Mouse (Mus musculus) intestine, embryonic 15.5 days (tissue): ENCODE measurements around the gene Cts8. TPM values are rescaled to one million over a fixed set of nuclear protein-coding genes. Genes with fewer than 3 reads are reported as not detected.

ENCODE experiments used
- ATAC-seq: fragments of 200-750 bp; cut with Nextera tagmentation; 2 replicates; pipeline ENCODE4 v1.8.0; 2017; ENCODE audit warnings: moderate TSS enrichment, moderate library complexity
- H3K27ac ChIP-seq: fragments of 300-500 bp; sonication (generic); 2 replicates; pipeline ENCODE4 v1.5.1; 2015; ENCODE audit warnings: mild to moderate bottlenecking, inconsistent platforms
- H3K27me3 ChIP-seq: fragments of 300-500 bp; sonication (generic); replicated peaks from 2 replicates; pipeline ENCODE4 v1.6.1; 2015; ENCODE audit warnings: inconsistent platforms
- H3K36me3 ChIP-seq: fragments of 300-500 bp; sonication (generic); 2 replicates; pipeline ENCODE4 v1.6.1; 2015; ENCODE audit warnings: inconsistent platforms
- H3K4me1 ChIP-seq: fragments of 300-500 bp; sonication (generic); replicated peaks from 2 replicates; pipeline ENCODE4 v1.6.1; 2015; ENCODE audit warnings: inconsistent platforms
- H3K4me2 ChIP-seq: fragments of 300-500 bp; sonication (generic); replicated peaks from 2 replicates; pipeline ENCODE4 v1.6.1; 2015; ENCODE audit warnings: mild to moderate bottlenecking, inconsistent platforms
- H3K4me3 ChIP-seq: fragments of 300-500 bp; sonication (generic); replicated peaks from 2 replicates; pipeline ENCODE4 v1.5.1; 2015; ENCODE audit warnings: inconsistent platforms
- H3K9ac ChIP-seq: fragments of 300-500 bp; sonication (generic); 2 replicates; pipeline ENCODE4 v1.6.1; 2015; ENCODE audit warnings: inconsistent platforms
- H3K9me3 ChIP-seq: fragments of 300-500 bp; sonication (generic); 2 replicates; pipeline ENCODE4 v1.6.1; 2016; ENCODE audit warnings: inconsistent platforms
- WGBS: fragments of 180-500 bp; shearing (Covaris S2); methylation state at CpG from one replicate; pipeline ENCODE4 v1.1.7; 2015; 5-methylcytosine and 5-hydroxymethylcytosine counted together
- polyA plus RNA-seq: library from polyadenylated mRNA; unstranded; fragments of >200 nt; fragmentation: Nextera tagmentation; extraction: Ambion mirVana; gene quantifications from 2 replicates; pipeline ENCODE4 v1.2.1, GENCODE M21; 2015

Cts8 gene
- not detected in 2 replicates for polyA plus RNA-seq

DNA sequence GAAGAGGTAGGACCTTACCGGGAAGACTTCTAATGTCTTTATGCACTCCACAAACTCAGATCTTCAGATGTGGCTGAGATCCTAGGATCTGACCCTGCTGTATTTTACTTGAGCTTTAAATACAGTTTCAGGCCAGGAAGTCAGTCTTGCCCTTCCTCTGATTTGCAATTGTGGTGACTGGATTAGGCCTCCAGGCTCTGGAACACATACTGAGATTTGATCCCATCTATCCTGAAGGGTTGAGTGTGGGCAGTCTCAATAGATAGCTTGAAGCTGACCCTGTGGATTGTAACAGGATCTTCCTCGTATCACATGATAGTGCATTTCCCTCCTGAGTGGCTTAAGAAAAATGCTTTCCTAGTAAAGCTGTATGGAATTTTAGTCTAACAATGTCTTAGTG, at the start of gene Cts8:
TSS of gene Cts8 (minus strand) at position 101 of the 400 bp plus-strand sequence.
- Histone ChIP-seq H3K4me3 (no peak within 1 kb of the TSS), H3K27ac (no peak within 1 kb of the TSS), H3K27me3 (no peaks in the 10 kb centered on the region), H3K36me3 (no peaks in the 10 kb centered on the region), H3K9me3 (no peaks in the 10 kb centered on the region), H3K4me1 (no peaks in the 10 kb centered on the region), H3K9ac (no peak within 1 kb of the TSS), H3K4me2 (no peak within 1 kb of the TSS)
- no peak for ATAC-seq
- 86% methylated on average over 2 of the region's 2 CpGs for WGBS

DNA sequence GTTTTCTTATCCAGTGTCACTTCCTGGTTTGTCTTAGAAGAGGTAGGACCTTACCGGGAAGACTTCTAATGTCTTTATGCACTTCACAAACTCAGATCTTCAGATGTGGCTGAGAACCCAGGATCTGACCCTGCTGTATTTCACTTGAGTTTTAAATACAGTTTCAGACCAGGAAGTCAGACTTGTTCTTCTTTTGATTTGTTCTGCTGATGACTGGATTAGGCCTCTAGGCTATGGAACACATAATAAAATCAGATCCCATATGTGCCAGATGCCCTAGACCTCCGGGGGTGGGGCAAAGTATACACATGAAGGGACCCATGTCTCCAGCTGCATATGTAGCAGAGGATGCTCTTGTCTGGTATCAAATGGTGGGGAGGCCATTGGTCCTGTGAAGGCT, 33.6 kb upstream of the Cts8 start, which contains the start of gene Gm49398:
TSS of gene Gm49398 (minus strand) at position 101 of the 400 bp plus-strand sequence.
- Histone ChIP-seq H3K9ac (no peak within 1 kb of the TSS), H3K36me3 (no peaks in the 10 kb centered on the region), H3K27me3 (no peaks in the 10 kb centered on the region), H3K4me3 (no peak within 1 kb of the TSS), H3K4me1 (no peaks in the 10 kb centered on the region), H3K9me3 (no peaks in the 10 kb centered on the region), H3K4me2 (no peak within 1 kb of the TSS), H3K27ac (no peak within 1 kb of the TSS)
- WGBS, result 80% methylated on average over 2 of the region's 2 CpGs
- ATAC-seq, result no peak

DNA sequence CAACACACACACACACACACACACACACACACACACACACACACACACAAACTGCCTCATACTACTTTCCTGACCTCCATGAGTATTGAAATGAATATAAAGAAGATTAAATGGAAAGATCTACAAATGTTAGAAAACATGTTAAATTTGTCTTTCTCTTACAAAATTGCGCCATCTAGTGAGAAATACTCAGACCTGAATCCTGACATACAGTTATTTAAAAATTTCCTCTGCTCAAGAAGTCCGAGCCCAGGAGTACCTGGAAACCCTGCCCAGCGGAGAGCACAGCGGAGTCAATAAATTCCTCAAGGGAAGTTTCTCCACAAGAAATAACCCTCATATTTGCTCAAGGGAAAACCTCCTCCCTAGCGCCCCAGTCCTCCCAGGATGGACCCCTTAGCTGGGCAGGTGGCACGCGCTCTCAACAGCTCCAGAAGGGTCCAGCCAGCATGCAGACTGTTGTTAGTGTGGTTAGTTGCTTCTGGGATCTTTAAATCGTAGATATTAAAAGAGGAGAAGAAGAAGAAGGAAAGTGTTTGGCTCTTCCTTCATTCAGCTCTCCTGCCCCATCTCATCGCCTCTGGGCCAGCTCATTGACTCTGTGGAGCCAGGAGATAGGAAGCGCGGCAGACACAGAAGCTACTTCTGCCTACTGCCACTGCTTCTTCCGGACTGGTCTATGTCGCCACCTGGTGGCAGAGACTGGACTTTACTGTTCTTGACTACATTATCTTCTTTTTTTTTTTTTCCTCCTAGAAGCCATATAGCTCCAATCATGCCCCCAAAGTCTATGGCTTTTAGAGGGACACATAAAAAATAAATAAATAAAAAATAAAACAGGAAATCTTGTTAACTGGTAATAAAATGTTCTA, 13.8 kb downstream of the Cts8 start:
- 60% methylated on average over 13 of the region's 13 CpGs for WGBS
- Histone ChIP-seq H3K27me3 (no peaks in the 10 kb centered on the region), H3K36me3 (no peaks in the 10 kb centered on the region), H3K4me3 (no peak overlapping the region), H3K27ac (no peak overlapping the region), H3K4me1 (no peaks in the 10 kb centered on the region), H3K4me2 (no peak overlapping the region), H3K9ac (no peak overlapping the region), H3K9me3 (no peaks in the 10 kb centered on the region)
- ATAC-seq, result no peak

DNA sequence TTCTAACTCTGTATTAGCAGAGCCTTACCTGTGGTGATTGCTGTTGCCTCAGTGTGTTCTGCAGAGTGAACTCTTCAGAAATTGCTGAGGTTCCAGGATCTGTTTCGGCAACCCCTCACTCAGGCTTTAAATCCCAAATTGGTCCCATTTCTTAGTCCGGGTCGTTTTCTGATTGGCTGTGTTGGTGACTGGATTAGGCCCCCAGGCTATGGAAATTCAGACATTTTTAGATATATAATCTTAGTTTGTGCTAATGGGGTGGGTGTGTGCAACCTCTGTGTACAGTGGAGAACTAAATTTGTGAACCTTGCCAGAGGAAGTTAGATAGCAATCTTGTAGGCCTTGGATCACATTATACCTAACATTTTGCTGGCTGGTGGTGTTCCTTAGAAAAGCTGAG, 51.8 kb downstream of the Cts8 start, which contains the start of gene Cts6:
TSS of gene Cts6 (minus strand) at position 101 of the 400 bp plus-strand sequence.
- Histone ChIP-seq H3K9me3 (no peaks in the 10 kb centered on the region), H3K36me3 (no peaks in the 10 kb centered on the region), H3K27ac (no peak within 1 kb of the TSS), H3K9ac (no peak within 1 kb of the TSS), H3K4me1 (no peaks in the 10 kb centered on the region), H3K27me3 (no peaks in the 10 kb centered on the region), H3K4me2 (no peak within 1 kb of the TSS), H3K4me3 (no peak within 1 kb of the TSS)
- ATAC-seq, result no peak
- 84% methylated on average over 3 of the region's 3 CpGs for WGBS

Other genes with a start within 250 kb of the Cts8 start
- gene Ctsj, start 249.4 kb downstream of the Cts8 start, polyA plus RNA-seq, result not detected in 2 replicates
- not detected in 2 replicates for gene Ctsq, start 214.7 kb downstream of the Cts8 start, polyA plus RNA-seq
- not detected in 2 replicates for gene Ctsr, start 91.1 kb downstream of the Cts8 start, polyA plus RNA-seq
- not detected in 2 replicates for gene Cts6, start 51.9 kb downstream of the Cts8 start, polyA plus RNA-seq
- not detected in 2 replicates for gene Gm49398, start 33.5 kb upstream of the Cts8 start, polyA plus RNA-seq
- gene Cts7, start 102.8 kb upstream of the Cts8 start, polyA plus RNA-seq, result not detected in 2 replicates